Mouse (Mus musculus): Measurements from ENCODE around the gene Arid5b.
"Not testable (repeated sequence)": the region's sequence is repeated elsewhere in the genome, so short reads cannot be mapped to it uniquely, and the experiment has no call there.

Gene Arid5b

DNA sequence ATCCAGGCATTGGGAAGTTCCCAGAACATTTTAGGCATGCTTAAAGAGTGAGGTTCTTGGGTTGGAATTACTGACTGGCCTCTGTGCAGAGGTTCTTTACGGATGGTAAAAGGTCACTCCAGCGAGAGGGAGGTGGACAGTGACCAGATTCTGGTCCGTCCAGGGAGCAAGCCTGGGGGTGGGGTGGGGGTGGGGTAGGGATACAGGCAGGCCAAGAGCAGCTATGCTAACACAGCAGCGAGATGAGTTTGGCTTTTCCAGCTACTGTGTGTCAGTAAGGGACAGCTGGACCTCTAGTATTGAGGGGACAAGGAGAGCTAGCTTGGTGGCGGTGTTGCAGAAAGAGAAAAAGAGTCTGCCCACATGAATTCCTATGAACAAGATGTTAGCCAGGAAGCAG lies 167.9 kb downstream of the Arid5b start:
- DNase-seq (ENCODE audit: low spot score in 2 of 2), result no peak

DNA sequence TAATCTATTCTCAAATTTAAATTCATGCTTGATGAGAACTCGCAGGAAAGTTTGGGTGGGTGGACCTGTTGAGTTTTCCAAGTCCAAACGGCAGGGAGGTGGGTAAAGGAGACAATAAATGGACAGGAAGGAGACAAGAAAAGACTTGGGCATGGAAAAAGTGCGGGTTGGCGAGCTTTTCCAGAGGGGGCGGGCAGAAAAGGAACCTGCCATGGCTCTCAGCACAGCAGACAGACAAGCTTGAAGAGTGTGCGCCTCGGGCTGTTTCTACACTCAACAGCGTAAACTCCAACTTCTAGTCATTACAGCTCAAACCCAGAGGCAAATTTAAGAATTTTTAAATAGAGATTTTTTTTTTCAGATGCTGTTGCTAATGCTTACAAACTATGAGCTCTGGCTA lies 168.4 kb downstream of the Arid5b start:
- DNase-seq (ENCODE audit: low spot score in 2 of 2), result no peak

DNA sequence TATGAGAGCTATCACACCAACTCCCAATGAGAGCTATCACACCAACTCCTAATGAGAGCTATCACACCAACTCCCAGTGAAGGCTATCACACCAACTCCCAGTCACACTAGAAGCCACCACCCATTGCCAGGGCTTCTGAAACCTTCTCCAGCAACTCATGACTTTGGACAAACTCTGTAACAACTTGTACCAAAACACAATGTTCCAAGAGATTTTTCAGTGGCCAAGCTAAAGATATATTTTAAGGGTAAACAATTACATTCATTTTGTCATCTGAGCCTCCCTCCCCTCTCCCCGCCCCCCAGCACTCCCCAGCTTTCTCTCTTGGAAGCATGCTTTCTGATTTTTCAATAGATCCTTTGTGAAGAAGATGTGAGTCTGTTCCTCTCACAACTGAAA lies 168.9 kb downstream of the Arid5b start:
- DNase-seq (ENCODE audit: low spot score in 2 of 2), result no peak

DNA sequence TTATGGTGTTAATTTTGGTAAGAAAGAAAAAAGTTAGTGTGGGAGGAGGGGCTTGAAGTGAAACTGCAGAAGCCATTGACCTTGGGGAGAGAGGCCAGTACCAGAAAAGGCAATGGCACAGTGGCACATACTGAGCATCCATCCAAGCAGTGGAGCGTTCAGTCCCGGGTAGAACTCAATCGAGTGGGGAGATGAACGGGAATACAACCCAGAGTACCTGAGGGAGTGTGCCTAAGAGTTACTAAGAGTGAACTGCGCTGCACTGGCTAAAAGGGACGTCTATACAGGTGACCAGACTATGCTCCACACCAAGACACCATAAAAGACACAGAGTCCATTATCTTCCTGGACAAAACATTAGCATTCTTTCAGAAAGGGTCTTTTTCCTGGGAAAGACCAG lies 170.8 kb downstream of the Arid5b start:
- no peak for DNase-seq (ENCODE audit: low spot score in 2 of 2)

DNA sequence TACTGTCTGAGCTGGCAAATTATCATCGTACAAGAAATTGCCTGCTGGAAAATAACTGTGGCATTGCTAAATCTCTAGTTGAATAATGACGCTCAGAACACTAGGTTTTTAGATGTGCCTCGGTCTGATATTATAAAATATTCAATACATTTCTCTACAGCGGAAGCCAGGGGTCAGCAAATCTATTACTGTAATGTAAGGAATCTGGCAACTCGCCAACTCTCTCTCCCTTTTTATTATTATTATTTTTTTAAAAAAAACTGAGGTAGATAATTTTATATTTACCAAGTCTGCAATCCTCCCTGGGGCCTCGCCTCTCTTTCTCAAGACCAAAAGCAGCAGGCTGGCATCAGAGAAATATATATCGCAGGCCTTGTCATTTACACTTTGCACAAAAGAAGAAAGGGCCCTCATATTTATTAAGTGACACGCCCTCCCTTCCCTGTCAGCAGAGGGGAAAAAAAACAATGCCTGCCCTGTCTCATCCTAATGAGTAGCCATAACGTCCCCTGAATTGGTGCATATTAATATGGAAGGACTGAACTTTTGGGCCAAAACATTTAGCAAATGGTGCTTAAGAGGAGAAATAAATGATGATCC lies 172.1 kb downstream of the Arid5b start:
- no peak for DNase-seq (ENCODE audit: low spot score in 2 of 2)

DNA sequence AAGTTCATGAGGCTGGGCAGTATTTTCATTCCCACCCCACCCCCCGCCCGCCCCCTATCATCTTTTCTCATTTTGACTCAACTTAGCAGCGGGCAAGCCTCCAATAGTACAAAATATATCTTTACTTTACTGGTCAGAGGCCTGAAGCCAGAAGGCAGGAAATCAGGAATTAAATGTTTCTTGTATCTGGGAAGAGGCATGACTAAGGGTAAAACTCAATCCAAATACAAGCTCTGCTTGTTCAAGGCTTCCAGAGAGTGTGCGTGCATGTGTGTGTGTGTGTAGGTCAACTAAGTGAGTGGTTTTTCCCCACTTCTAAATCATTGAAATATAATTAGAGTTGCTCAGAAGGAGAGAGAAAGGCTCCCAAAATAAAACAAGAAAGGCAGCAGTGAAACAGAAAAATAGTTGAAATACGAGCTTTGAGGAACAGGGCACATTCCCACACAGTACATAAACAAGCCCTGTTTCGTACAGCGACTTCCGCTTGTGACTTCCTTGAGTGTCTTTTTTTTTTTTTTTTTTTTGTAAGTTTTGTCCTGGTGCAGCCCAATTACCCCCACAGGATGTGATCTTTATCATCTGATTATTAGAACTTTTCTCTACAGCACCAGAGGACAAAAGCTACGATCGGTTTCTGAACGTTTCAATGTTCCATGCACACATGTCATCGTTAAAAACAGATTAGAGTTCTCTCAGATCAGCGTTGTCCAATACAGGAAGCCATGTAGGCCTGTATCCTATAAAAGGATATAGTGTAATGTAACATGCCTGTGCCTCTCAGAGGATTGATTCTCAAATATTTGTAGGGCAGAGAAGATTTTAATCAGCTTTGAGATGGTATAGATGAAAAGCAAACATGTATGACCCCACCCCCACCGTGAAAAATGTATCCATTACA lies 173.4 kb downstream of the Arid5b start:
- no peak for DNase-seq (ENCODE audit: low spot score in 2 of 2)

GRCm38 (mm10) chr10:68104481-68104880 lies 174.1 kb downstream of the Arid5b start:
- DNase-seq (ENCODE audit: low spot score in 2 of 2), result no peak

DNA sequence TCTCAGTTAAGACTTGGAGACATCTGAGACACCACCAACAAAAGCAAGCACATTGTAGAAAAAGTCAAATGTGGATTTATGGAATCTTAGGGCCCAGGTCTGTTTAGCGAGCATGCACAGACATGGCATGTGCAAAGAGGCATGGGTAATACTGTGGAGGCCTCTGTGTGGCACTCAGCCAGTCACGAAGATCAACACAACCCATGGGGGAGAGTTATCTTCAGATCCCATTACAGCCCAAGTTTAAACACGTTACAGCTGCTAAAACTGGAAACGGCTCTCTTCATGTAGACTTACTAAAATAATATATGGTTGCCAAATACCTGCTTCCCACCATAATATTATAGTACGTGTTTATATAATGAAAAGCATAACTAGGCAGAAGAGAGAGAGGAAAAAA lies 174.6 kb downstream of the Arid5b start:
- DNase-seq (ENCODE audit: low spot score in 2 of 2), result peak in 1 of 2 experiments; percentile 68

- DNase-seq (ENCODE audit: low spot score in 2 of 2), result no peak
Observed at GRCm38 (mm10) chr10:68103078-68103855, 175.3 kb downstream of the Arid5b start.

DNA sequence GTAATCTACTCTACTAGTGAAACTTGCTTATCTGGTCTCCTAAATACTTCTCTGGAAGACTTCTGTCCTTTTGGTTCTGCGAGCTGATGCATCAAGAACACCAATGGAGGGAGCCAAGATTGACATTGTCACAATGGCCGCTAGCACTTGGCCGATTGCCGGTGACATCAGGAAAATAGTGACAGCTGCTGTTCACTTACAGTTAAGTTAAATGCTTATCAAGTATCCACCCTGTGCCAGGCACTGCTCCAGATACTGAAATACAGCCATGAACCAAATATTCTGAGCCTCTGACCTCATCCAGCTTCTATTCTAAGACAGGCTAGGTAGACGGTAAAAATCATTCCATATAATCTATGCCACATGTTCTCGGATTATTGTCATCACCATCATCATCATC lies 176.0 kb downstream of the Arid5b start:
- DNase-seq (ENCODE audit: low spot score in 2 of 2), result no peak

DNA sequence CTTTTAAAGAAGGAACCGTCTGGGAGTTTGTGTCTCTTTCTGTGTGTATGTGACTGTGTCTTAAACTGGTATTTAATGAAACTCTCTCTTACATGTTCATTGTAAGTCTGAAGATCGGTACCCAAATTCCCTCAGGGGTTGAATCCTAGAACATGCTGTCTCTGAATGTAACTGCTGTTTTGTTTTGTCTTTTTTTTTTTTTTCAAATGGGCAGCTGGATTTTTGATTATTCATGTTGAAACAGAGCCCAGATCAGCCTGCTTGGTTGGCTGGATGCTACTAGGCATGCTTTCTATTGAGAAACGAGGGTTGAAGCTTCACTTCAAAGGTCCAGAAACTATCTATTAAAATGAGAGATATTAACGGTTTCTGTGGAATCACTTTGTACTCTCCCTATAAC lies 177.3 kb downstream of the Arid5b start:
- DNase-seq (ENCODE audit: low spot score in 2 of 2), result no peak

DNA sequence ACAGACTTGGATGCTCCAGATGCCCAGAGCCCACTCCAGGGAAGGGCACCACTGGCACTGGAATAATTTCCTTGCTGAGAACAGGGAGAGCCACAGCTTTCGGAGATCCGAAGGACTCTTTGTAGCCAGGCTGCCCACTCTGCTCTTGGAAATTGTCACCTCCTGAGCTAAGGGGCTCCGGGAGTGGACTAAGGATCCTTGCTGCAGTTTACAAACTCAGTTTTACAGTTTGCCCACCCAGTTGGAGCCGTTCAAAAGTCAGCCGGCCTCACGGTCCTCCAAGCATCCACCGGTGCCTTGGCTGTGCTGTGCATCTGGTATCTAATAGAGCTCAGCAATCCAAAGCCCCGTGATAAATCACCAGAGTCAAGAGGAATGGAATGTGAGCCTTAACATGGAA lies 178.0 kb downstream of the Arid5b start:
- no peak for DNase-seq (ENCODE audit: low spot score in 2 of 2)

GRCm38 (mm10) chr10:68099801-68100200 lies 178.7 kb downstream of the Arid5b start:
- DNase-seq (ENCODE audit: low spot score in 2 of 2), result not testable (repeated sequence)

- DNase-seq (ENCODE audit: low spot score in 2 of 2), result no peak
Observed at GRCm38 (mm10) chr10:68097821-68098675, 180.5 kb downstream of the Arid5b start.

- DNase-seq (ENCODE audit: low spot score in 2 of 2), result no peak
Observed at GRCm38 (mm10) chr10:68096395-68096794, 182.1 kb downstream of the Arid5b start.

GRCm38 (mm10) chr10:68095136-68095535 lies 183.4 kb downstream of the Arid5b start:
- DNase-seq (ENCODE audit: low spot score in 2 of 2), result no peak

DNA sequence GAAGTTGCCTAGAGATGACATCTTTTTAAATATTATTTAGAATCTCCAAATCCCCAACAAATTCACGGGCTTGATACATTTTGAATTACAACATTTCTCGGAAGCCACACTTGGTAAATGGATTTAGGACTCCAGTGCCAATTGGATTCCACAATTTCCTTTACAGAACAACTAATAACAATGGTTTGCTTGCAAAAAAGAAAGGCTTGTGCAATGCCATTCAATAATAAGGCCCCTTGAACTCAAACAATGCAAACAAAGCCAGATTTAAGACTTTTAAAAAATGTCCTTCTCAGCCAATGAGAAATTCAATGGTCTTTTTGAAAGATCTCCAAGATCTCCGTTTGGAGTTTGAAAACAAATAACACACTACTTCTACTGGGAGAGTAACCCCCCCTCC lies 185.0 kb downstream of the Arid5b start:
- no peak for DNase-seq (ENCODE audit: low spot score in 2 of 2)

- no peak for DNase-seq (ENCODE audit: low spot score in 2 of 2)
Observed at GRCm38 (mm10) chr10:68091840-68092239, 186.7 kb downstream of the Arid5b start.

GRCm38 (mm10) chr10:68091011-68091410 lies 187.5 kb downstream of the Arid5b start:
- no peak for DNase-seq (ENCODE audit: low spot score in 2 of 2)

- no peak for DNase-seq (ENCODE audit: low spot score in 2 of 2)
Observed at GRCm38 (mm10) chr10:68090544-68090943, 188.0 kb downstream of the Arid5b start.

- no peak for DNase-seq (ENCODE audit: low spot score in 2 of 2)
Observed at GRCm38 (mm10) chr10:68090197-68090535, 188.4 kb downstream of the Arid5b start.
